Mouse (Mus musculus): ENCODE results near the gene Lrrc45.

GRCm38 (mm10) chr11:120666617-120667016 is 47.1 kb upstream of the Lrrc45 start:
- TF ChIP-seq UBTF (IDR thresholded peaks at IDR 0.05; ENCODE audit: borderline replicate concordance, insufficient read depth, low read depth, low read length) (no peak), CTCF (IDR thresholded peaks at IDR 0.05 in 2 of 3, conservative IDR thresholded peaks at IDR 0.05 in 1 of 3; ENCODE audit: control insufficient read depth in 1 of 3, insufficient read depth in 1 of 3, low read depth in 2 of 3, low read length in 3 of 3, poor library complexity in 1 of 3, severe bottlenecking in 1 of 3) (no peak), USF1 (IDR thresholded peaks at IDR 0.05; ENCODE audit: low read depth, low read length) (0 out of 2 replicates have a peak, but pooled peaks have one; percentile 11), ZMIZ1 (IDR thresholded peaks at IDR 0.05; ENCODE audit: low read depth, low read length) (no peak), TAL1 (IDR thresholded peaks at IDR 0.05; ENCODE audit: low read length) (no peak), POLR2AphosphoS2 (IDR thresholded peaks at IDR 0.05; ENCODE audit: low read length) (no peak), MAFK (IDR thresholded peaks at IDR 0.05; ENCODE audit: borderline replicate concordance, low read depth, low read length) (no peak), EP300 (IDR thresholded peaks at IDR 0.05; ENCODE audit: low read depth in 1 of 2, low read length in 2 of 2) (no peak), POLR2A (IDR thresholded peaks at IDR 0.05; ENCODE audit: control insufficient read depth in 1 of 2, insufficient read depth in 1 of 2, low read depth in 1 of 2, low read length in 2 of 2, poor library complexity in 1 of 2) (no peak), CHD2 (IDR thresholded peaks at IDR 0.05; ENCODE audit: low read length) (no peak)

All from MEL (cell line).